Mouse (Mus musculus) cerebellum, adult 2 months (tissue): ENCODE measurements around the gene Ufd1.

ENCODE experiments used
- CTCF ChIP-seq: fragments of 200-500 bp; IDR thresholded peaks from 2 replicates; pipeline ENCODE4 v1.5.1; 2011; ENCODE audit warnings: low read depth, mild to moderate bottlenecking, control low read depth, low read length, moderate library complexity, borderline replicate concordance; ENCODE audit not compliant: insufficient read depth
- POLR2A ChIP-seq: fragments of 200-500 bp; IDR thresholded peaks from 2 replicates; pipeline ENCODE4 v1.6.1; 2011; ENCODE audit warnings: low read length, control low read depth, borderline replicate concordance; ENCODE audit not compliant: insufficient read depth

DNA sequence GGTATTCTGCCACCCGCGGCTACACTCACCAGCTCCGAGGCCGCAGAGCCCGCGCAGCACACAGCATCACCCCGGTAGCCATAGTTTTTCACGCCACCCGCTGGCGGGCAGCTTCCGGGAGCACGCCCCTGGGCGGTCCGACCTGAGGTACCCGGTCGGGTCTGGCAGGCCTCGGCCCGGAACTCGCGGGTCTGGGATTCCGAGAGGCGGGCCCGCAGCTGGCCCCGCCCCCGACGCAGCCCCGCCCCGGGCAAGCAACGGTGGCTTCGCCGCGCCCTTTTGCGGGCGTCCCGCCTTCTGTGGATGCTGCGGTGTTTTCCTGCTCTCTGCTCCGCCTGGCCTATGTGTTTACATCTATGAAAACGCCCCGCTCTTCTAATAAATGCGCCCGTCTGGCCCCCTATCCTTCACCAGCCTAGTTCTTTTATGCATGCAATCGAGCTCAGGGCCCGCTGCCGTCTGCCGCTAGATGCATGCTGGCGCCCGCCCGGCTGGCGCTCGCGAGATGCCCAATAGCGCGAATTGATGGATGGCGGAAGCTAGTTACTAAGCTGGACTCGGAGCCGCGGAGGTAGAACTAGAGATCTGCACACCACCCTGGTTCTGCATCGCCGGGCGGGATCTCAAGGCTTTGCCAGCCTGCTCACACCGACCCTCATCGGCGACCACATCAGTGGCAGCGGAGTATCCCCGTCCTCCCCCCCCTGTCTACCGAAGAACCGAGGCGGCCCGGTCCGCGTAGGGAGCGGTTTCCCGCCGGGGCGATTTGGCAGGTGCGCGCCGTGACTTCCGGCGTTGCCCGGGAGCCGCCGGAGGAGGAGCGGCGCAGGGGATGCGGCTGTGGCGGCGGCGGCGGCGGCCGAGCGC, 65.1 kb downstream of the Ufd1 start, which contains the start of the genes Mrpl40 and Hira:
- TF ChIP-seq CTCF (no peak), POLR2A (peak; percentile 73)
